Mouse (Mus musculus) macrophage (primary cell): ENCODE data around the gene Nsl1. TPM values are rescaled to one million over a fixed set of nuclear protein-coding genes. Genes with fewer than 3 reads are reported as not detected.

Experiments
- H3K27ac ChIP-seq: fragments of 350-480 bp; formaldehyde crosslinking; 2 replicates; pipeline ENCODE4 v1.9.0; 2021
- H3K36me3 ChIP-seq: fragments of 350-480 bp; formaldehyde crosslinking; 2 replicates; pipeline ENCODE4 v1.9.0; 2021; ENCODE audit errors: inconsistent target
- H3K4me3 ChIP-seq: fragments of 350-480 bp; formaldehyde crosslinking; 2 replicates; pipeline ENCODE4 v1.9.0; 2021; ENCODE audit errors: inconsistent target
- H3K79me2 ChIP-seq: fragments of 350-480 bp; formaldehyde crosslinking; 2 replicates; pipeline ENCODE4 v1.9.0; 2021; ENCODE audit errors: inconsistent target
- WGBS: methylation state at CpG from one replicate; pipeline ENCODE4 v1.1.7; 2026; ENCODE audit warnings: inconsistent platforms; ENCODE audit not compliant: missing documents; 5-methylcytosine and 5-hydroxymethylcytosine counted together
- polyA plus RNA-seq: library from polyadenylated mRNA; stranded (reverse); fragments of 250-400 nt; gene quantifications from 3 replicates; pipeline ENCODE4 v1.2.4, GENCODE M21; 2018; ENCODE audit warnings: inconsistent platforms

The Nsl1 gene
- polyA plus RNA-seq, 1 experiment from 2014 or later = 2.4 TPM

- no peaks in the 10 kb centered on the region for H3K36me3 ChIP-seq
- no peak overlapping the region for H3K27ac ChIP-seq
- H3K79me2 ChIP-seq = peaks cover 59% of the 10 kb centered on the region
- 87% methylated on average over 5 of the region's 5 CpGs for WGBS
- H3K4me3 ChIP-seq = no peak overlapping the region
Measured at GRCm38 (mm10) chr1:191068377-191068776, 5.6 kb downstream of the Nsl1 start.

DNA sequence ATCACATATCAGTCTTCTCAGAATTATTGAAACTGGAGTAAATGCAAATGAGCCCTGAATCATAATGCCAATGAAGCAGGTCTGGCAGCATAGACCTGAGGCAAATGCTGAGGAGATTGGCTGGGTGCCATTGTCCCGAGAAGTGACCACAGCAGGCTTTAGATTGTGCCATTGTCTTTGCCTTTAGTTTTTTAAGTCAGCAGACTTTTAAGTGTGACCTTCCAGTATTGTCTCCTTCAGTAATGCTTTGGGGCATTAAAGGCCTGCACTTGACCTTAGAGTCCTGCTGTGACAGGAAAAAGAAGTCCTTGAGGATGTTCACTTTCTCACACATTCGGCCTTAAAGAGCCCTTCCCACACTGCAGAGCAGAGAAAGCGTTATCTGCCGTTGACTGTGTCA lies 7.4 kb downstream of the Nsl1 start:
- no peak overlapping the region for H3K4me3 ChIP-seq
- H3K36me3 ChIP-seq = no peaks in the 10 kb centered on the region
- peak overlapping the region; percentile 90; the same call in 1 of the 2 replicates for H3K27ac ChIP-seq
- 92% methylated on average over 4 of the region's 4 CpGs for WGBS
- H3K79me2 ChIP-seq = peaks cover 49% of the 10 kb centered on the region

DNA sequence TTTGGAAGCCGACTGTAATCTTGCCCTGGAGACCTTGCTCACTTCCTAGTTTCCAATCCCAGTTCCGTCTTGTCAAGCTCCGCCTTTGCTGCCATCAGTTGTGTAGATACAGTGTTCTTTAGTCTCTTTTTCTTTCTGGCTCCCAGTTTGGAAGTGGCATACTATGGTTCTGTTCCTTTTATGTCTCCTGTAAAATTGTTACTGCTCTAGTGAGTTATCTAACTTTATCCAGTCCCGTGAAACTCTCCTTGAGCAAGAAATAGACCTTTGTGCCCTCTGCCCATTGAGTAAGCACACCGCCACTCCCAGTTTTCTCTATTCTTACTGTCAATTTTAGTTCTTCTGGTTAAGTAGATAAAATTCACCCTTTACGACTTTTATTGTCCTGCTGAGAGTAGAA lies 8.8 kb downstream of the Nsl1 start:
- Histone ChIP-seq H3K4me3 (no peak overlapping the region), H3K79me2 (peaks cover 35% of the 10 kb centered on the region), H3K36me3 (no peaks in the 10 kb centered on the region), H3K27ac (peak overlapping the region; percentile 90)
- 64% methylated on average over 6 of the region's 6 CpGs for WGBS

DNA sequence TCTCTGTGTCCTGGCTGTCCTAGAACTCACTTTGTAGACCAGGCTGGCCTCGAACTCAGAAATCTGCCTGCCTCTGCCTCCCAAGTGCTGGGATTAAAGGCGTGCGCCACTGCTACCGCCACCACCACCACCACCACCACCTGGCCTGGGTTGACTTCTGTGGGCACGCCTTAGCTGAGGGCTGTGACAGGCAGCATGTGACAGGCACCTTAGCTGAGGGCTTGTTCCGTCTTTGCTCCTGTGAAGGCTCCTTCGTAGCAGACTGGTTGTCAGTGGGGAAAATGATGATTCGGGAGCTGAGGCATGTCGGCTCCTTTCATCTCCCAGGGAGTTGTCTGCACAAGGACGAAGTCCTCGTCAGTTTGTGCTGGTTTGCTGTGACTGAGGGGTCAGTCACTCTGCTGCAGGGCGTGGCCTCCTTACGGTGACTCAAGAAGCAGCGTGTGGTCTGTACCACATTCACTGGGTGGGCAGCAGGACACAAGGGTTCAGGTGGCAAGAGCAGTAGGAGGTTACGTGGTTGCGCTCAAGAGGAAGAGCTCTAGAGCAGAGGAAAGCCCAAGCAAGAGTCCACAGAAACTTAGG lies 9.6 kb downstream of the Nsl1 start:
- no peaks in the 10 kb centered on the region for H3K36me3 ChIP-seq

DNA sequence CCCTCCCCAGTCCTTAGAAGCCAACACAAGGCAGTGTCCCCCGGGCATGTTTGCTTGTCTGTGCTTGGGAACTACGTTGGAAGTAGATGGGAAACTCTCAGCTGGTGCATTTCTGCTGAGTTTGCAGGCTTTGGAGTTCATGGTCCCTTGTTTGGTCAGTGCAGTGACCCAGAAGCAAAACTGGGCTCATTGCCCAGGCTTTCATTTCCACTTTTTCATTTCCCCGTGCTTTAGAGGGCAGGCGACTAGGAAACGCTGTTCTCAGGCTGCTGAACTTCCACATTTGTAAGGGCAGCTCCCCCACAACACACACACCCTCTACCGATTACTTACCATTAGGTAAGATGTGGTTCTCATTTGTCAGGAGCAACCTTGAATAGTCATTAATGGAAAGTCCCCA lies 10.2 kb downstream of the Nsl1 start:
- 3% methylated on average over 6 of the region's 6 CpGs for WGBS
- Histone ChIP-seq H3K4me3 (no peak overlapping the region), H3K79me2 (peaks cover 27% of the 10 kb centered on the region), H3K36me3 (no peaks in the 10 kb centered on the region), H3K27ac (peak overlapping the region; percentile 90)

More for the DNA sequence above, 9.6 kb downstream of the Nsl1 start:
- Histone ChIP-seq H3K4me3 (no peak overlapping the region), H3K27ac (peak overlapping the region; percentile 90), H3K79me2 (peaks cover 29% of the 10 kb centered on the region)
- WGBS = 73% methylated on average over 16 of the region's 16 CpGs

GRCm38 (mm10) chr1:191073486-191073885 lies 10.7 kb downstream of the Nsl1 start:
- Histone ChIP-seq H3K4me3 (no peak overlapping the region), H3K79me2 (peaks cover 27% of the 10 kb centered on the region), H3K36me3 (no peaks in the 10 kb centered on the region), H3K27ac (peak overlapping the region; percentile 90)
- 69% methylated on average over 4 of the region's 4 CpGs for WGBS

- 38% methylated on average over 10 of the region's 10 CpGs for WGBS
- H3K4me3 ChIP-seq = no peak overlapping the region
- peaks cover 16% of the 10 kb centered on the region for H3K79me2 ChIP-seq
- no peaks in the 10 kb centered on the region for H3K36me3 ChIP-seq
- peak overlapping the region; percentile 90 for H3K27ac ChIP-seq
Measured at GRCm38 (mm10) chr1:191075199-191075883, 12.5 kb downstream of the Nsl1 start.

- Histone ChIP-seq H3K4me3 (no peak overlapping the region), H3K27ac (no peak overlapping the region), H3K36me3 (no peaks in the 10 kb centered on the region), H3K79me2 (peaks cover 3% of the 10 kb centered on the region; the same call in 1 of the 2 replicates)
- 92% methylated on average over 8 of the region's 8 CpGs for WGBS
Measured at GRCm38 (mm10) chr1:191083230-191083629, 20.4 kb downstream of the Nsl1 start.

- Histone ChIP-seq H3K4me3 (no peak overlapping the region), H3K36me3 (no peaks in the 10 kb centered on the region), H3K79me2 (no peaks in the 10 kb centered on the region), H3K27ac (peak overlapping the region; percentile 89)
- 60% methylated on average over 5 of the region's 5 CpGs for WGBS
Measured at GRCm38 (mm10) chr1:191084951-191085559, 22.2 kb downstream of the Nsl1 start.

DNA sequence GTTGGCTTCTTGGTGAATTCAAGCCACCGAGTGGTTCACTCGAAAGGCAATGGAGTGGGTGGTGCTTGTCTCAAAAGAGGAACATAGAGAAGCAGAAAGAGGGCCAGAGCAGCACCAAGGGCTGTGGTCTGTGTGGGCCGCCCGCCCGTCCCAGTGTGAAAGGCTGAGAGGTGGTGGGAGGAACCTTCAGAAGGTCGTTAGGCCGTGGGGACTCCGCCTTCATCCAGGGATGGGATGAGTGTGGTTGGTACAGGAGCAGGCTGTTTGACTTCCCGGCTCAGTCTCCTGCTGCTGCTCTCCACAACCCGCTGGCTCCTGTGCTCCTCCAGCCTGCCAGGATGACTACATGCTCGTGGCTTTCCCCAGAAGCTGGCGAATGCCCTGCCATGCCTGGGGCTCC lies 22.8 kb downstream of the Nsl1 start:
- WGBS = 4% methylated on average over 12 of the region's 12 CpGs
- no peak overlapping the region for H3K4me3 ChIP-seq
- no peaks in the 10 kb centered on the region for H3K36me3 ChIP-seq
- H3K79me2 ChIP-seq = no peaks in the 10 kb centered on the region
- peak overlapping the region; percentile 89 for H3K27ac ChIP-seq

DNA sequence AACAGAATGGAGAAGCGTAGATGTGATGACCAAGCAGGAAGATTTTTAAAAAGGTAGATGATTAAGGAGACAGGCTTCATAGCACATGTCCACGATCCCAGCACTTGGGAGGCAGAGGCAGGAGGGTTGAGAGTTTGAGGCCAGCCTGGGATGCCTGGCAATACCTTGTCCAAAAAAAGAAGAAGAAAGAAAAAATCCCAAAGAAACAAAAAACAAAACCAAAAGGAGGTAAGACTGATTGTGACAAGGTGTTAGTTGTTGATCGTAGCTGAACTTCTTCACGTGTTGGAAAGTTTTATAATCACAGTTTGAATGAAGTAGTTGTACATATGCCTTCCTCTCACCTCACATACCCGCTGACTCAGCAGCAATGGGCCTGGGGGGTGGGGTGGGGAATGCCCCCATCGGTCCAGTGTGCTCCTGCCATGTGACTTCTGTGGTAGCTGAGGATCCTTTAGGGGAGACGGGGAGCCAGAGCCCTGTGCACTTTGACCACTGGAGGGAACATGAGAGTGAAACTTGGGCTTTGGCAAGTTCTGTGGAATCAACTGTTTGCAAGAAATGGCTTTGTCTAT lies 23.6 kb downstream of the Nsl1 start:
- Histone ChIP-seq H3K36me3 (no peaks in the 10 kb centered on the region), H3K79me2 (no peaks in the 10 kb centered on the region), H3K4me3 (no peak overlapping the region), H3K27ac (peak overlapping the region; percentile 89)
- WGBS = 29% methylated on average over 7 of the region's 7 CpGs

- Histone ChIP-seq H3K79me2 (no peaks in the 10 kb centered on the region), H3K36me3 (no peaks in the 10 kb centered on the region), H3K4me3 (no peak overlapping the region), H3K27ac (peak overlapping the region; percentile 89)
- WGBS = 63% methylated on average over 8 of the region's 8 CpGs
Measured at GRCm38 (mm10) chr1:191086960-191087359, 24.1 kb downstream of the Nsl1 start.

GRCm38 (mm10) chr1:191087955-191088354 lies 25.1 kb downstream of the Nsl1 start:
- no peak overlapping the region for H3K4me3 ChIP-seq
- WGBS = 47% methylated on average over 5 of the region's 5 CpGs
- no peaks in the 10 kb centered on the region for H3K36me3 ChIP-seq
- no peak overlapping the region for H3K27ac ChIP-seq
- no peaks in the 10 kb centered on the region for H3K79me2 ChIP-seq

GRCm38 (mm10) chr1:191089355-191089754 lies 26.5 kb downstream of the Nsl1 start:
- 96% methylated on average over 6 of the region's 6 CpGs for WGBS

GRCm38 (mm10) chr1:191092050-191092449 lies 29.2 kb downstream of the Nsl1 start:
- Histone ChIP-seq H3K27ac (no peak overlapping the region), H3K36me3 (no peaks in the 10 kb centered on the region), H3K79me2 (no peaks in the 10 kb centered on the region), H3K4me3 (no peak overlapping the region)
- WGBS = 97% methylated on average over 8 of the region's 8 CpGs

More at GRCm38 (mm10) chr1:191089355-191089754, 26.5 kb downstream of the Nsl1 start:
- Histone ChIP-seq H3K4me3 (no peak overlapping the region), H3K27ac (no peak overlapping the region), H3K79me2 (no peaks in the 10 kb centered on the region), H3K36me3 (no peaks in the 10 kb centered on the region)
